In the genomic region with DNA sequence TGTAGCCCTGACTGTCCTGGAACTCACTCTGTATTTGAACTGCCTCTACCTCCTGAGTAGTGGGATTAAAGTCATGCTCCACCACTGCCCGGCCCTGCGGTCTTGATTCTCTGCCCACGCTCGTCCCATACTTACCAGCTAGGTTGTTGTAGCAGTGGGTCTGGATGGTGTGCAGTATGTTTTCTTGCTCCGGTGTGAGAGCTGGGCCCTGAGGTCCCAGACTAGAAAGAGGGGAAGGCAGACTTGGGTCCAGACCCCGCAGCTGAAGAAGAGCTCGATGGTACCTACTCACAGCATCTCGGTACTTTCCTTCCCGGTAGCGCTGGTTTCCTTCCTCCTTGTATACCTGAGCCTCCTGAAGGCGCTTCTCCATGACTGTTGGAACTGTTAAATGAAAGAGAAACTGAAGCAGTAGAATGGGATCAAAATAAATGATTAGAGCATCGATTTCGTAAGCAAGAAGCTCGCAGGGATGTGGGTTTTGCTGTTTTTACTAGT, we compare ENCODE assay signal across 8 mouse cellular contexts. TPM values are rescaled to one million over a fixed set of nuclear protein-coding genes. Genes with fewer than 3 reads are reported as not detected.
DNase-seq lines count a peak whose midpoint lies in the region; ATAC-seq and TF ChIP-seq lines count a peak whose summit lies in the region.

No protein-coding gene starts in this region.

- no peaks in the 10 kb centered on the region for H3K27me3 ChIP-seq in erythroblast, embryonic 14.5 days (ENCODE audit: control insufficient read depth)
- no peaks in the 10 kb centered on the region for H3K27me3 ChIP-seq in thymus, adult 2 months (ENCODE audit: control insufficient read depth, insufficient read depth, low read length)
- no peaks in the 10 kb centered on the region for H3K27me3 ChIP-seq in limb, embryonic 14.5 days (ENCODE audit: control insufficient read depth, insufficient read depth, low read length)
- no peaks in the 10 kb centered on the region for H3K27me3 ChIP-seq in stomach, postnatal 0 days (ENCODE audit: control insufficient read depth, insufficient read depth, low read length)

- peak overlapping the region; percentile 48 for H3K27ac ChIP-seq in thymus, adult 2 months (ENCODE audit: control insufficient read depth, insufficient read depth, low read length)
- H3K27ac ChIP-seq in limb, embryonic 14.5 days (replicated peaks; ENCODE audit: low read depth, low read length): peak overlapping the region; percentile 92
- H3K27ac ChIP-seq in stomach, postnatal 0 days (replicated peaks): peak overlapping the region; percentile 91

- ATAC-seq in erythroblast, adult 5-6 weeks (replicated peaks; ENCODE audit: low FRiP score, poor library complexity, severe bottlenecking): no peak
- no peak for ATAC-seq in limb, embryonic 14.5 days (ENCODE audit: low FRiP score, low read depth)
- no peak for ATAC-seq in stomach, postnatal 0 days (ENCODE audit: low FRiP score, low TSS enrichment)

- no peak for TF ChIP-seq EP300 in stomach, postnatal 0 days (optimal IDR thresholded peaks at IDR 0.05)

- 6% methylated on average over 14 of the region's 14 CpGs for WGBS in thymus, adult 2 months
- 26% methylated on average over 14 of the region's 14 CpGs for WGBS in limb, embryonic 14.5 days
- WGBS in stomach, postnatal 0 days: 12% methylated on average over 14 of the region's 14 CpGs

- no peak for DNase-seq in thymus, adult 2 months
- DNase-seq in thymus, postnatal 10 days (ENCODE audit: low spot score in 2 of 2): no peak
- DNase-seq in limb, embryonic 14.5 days (ENCODE audit: low spot score): no peak
- DNase-seq in stomach, postnatal 0 days (ENCODE audit: low spot score): no peak
- no peak for DNase-seq in left cerebral cortex, postnatal 4 days
- no peak for DNase-seq in right cerebral cortex, postnatal 10 days (ENCODE audit: low spot score in 2 of 2)

- TF ChIP-seq CTCF in thymus, adult 2 months (IDR thresholded peaks at IDR 0.05; ENCODE audit: borderline replicate concordance, control insufficient read depth, extremely low read depth, insufficient read depth, low read length, poor library complexity): 0 out of 2 replicates have a peak, but pooled peaks have one; percentile 17
- no peak for TF ChIP-seq CTCF in stomach, postnatal 0 days (IDR thresholded peaks at IDR 0.05; ENCODE audit: low read depth)

- peaks cover 71% of the 10 kb centered on the region for H3K36me3 ChIP-seq in erythroblast, embryonic 14.5 days (ENCODE audit: control insufficient read depth)
- peaks cover 16% of the 10 kb centered on the region for H3K36me3 ChIP-seq in thymus, adult 2 months (ENCODE audit: control insufficient read depth, insufficient read depth, low read length)
- H3K36me3 ChIP-seq in limb, embryonic 14.5 days (ENCODE audit: control insufficient read depth, insufficient read depth, low read length): peaks cover 38% of the 10 kb centered on the region
- peaks cover 8% of the 10 kb centered on the region for H3K36me3 ChIP-seq in stomach, postnatal 0 days (ENCODE audit: control insufficient read depth, insufficient read depth, low read length)

- peaks cover 52% of the 10 kb centered on the region for H3K4me1 ChIP-seq in erythroblast, embryonic 14.5 days (ENCODE audit: control insufficient read depth)
- H3K4me1 ChIP-seq in thymus, adult 2 months (replicated peaks; ENCODE audit: control insufficient read depth, insufficient read depth, low read length): peaks cover 9% of the 10 kb centered on the region
- peaks cover 37% of the 10 kb centered on the region for H3K4me1 ChIP-seq in limb, embryonic 14.5 days (ENCODE audit: control insufficient read depth, insufficient read depth, low read length)
- no peaks in the 10 kb centered on the region for H3K4me1 ChIP-seq in stomach, postnatal 0 days (replicated peaks; ENCODE audit: control insufficient read depth, insufficient read depth)

- H3K4me2 ChIP-seq in limb, embryonic 14.5 days (replicated peaks; ENCODE audit: low read depth, low read length, severe bottlenecking): peak overlapping the region; percentile 87
- peak overlapping the region; percentile 68 for H3K4me2 ChIP-seq in stomach, postnatal 0 days (replicated peaks; ENCODE audit: low read depth)

- intact Hi-C loops in left cerebral cortex, postnatal 4 days (cut with DNase I): no loop called here

- H3K9me3 ChIP-seq in erythroblast, embryonic 14.5 days (ENCODE audit: control insufficient read depth, low read length): no peaks in the 10 kb centered on the region
- H3K9me3 ChIP-seq in limb, embryonic 14.5 days (ENCODE audit: control insufficient read depth, low read length): no peaks in the 10 kb centered on the region
- no peaks in the 10 kb centered on the region for H3K9me3 ChIP-seq in stomach, postnatal 0 days (ENCODE audit: control insufficient read depth, low read length)

- H3K9ac ChIP-seq in limb, embryonic 14.5 days (ENCODE audit: low read depth, low read length, severe bottlenecking): peak overlapping the region; percentile 65
- peak overlapping the region; percentile 57 for H3K9ac ChIP-seq in stomach, postnatal 0 days (ENCODE audit: low read length)

- no peak for TF ChIP-seq POLR2A in thymus, adult 2 months (IDR thresholded peaks at IDR 0.05; ENCODE audit: control insufficient read depth, extremely low read depth, insufficient read depth, low read length, poor library complexity)
- no peak for TF ChIP-seq POLR2A in limb, embryonic 14.5 days (IDR thresholded peaks at IDR 0.05; ENCODE audit: borderline replicate concordance, extremely low read depth, insufficient read depth, insufficient read length)

- peak overlapping the region; percentile 100 for H3K4me3 ChIP-seq in erythroblast, embryonic 14.5 days (replicated peaks)
- peak overlapping the region; percentile 56 for H3K4me3 ChIP-seq in thymus, adult 2 months (ENCODE audit: control insufficient read depth, insufficient read depth, low read length)
- peak overlapping the region; percentile 100 for H3K4me3 ChIP-seq in limb, embryonic 14.5 days (replicated peaks; ENCODE audit: low read length)
- H3K4me3 ChIP-seq in stomach, postnatal 0 days (ENCODE audit: low read depth, low read length): peak overlapping the region; percentile 43

RNA-seq across cellular contexts. Expression of a gene that starts 0.8 kb away (rescaled TPM):
- polyA plus RNA-seq in erythroblast, embryonic 14.5 days (2012): 0.24 TPM in 2 replicates
- 10.0 and 13.6 TPM in 2 replicates for total RNA-seq in erythroblast, adult 5-6 weeks (2015; ENCODE audit: low replicate concordance)
- total RNA-seq in erythroblast, adult 5-6 weeks (2017; ENCODE audit: low replicate concordance): 13.8 and 20.1 TPM in 2 replicates
- polyA plus RNA-seq in thymus, adult 2 months (2012; rRNA removed): 36.1 and 37.5 TPM in 2 replicates
- 48.3 and 54.3 TPM in 2 replicates for polyA plus RNA-seq in limb, embryonic 14.5 days (2012; rRNA removed)
- polyA plus RNA-seq in limb, embryonic 14.5 days (2014; fragmentation: Nextera tagmentation; extraction: Ambion mirVana): 41.8 and 48.5 TPM in 2 replicates
- 20.8 and 23.1 TPM in 2 replicates for polyA plus RNA-seq in stomach, postnatal 0 days (2015; fragmentation: Nextera tagmentation; extraction: Ambion mirVana)
- total RNA-seq in left cerebral cortex, postnatal 4 days (2021): 10 to 100 TPM; 46.0 to 47.2 TPM

RNA-seq across cellular contexts. Expression of a gene that starts 1.5 kb away (rescaled TPM):
- polyA plus RNA-seq in erythroblast, embryonic 14.5 days (2012): 8.6 and 10.2 TPM in 2 replicates
- 14.4 and 27.4 TPM in 2 replicates for total RNA-seq in erythroblast, adult 5-6 weeks (2015; ENCODE audit: low replicate concordance)
- 42.6 and 58.0 TPM in 2 replicates for total RNA-seq in erythroblast, adult 5-6 weeks (2017; ENCODE audit: low replicate concordance)
- polyA plus RNA-seq in thymus, adult 2 months (2012; rRNA removed): 29.3 and 34.3 TPM in 2 replicates
- 59.4 and 88.6 TPM in 2 replicates for polyA plus RNA-seq in limb, embryonic 14.5 days (2012; rRNA removed)
- 9.5 and 9.6 TPM in 2 replicates for polyA plus RNA-seq in limb, embryonic 14.5 days (2014; fragmentation: Nextera tagmentation; extraction: Ambion mirVana)
- polyA plus RNA-seq in stomach, postnatal 0 days (2015; fragmentation: Nextera tagmentation; extraction: Ambion mirVana): 3.6 and 3.9 TPM in 2 replicates
- total RNA-seq in left cerebral cortex, postnatal 4 days (2021): 100 to 1,000 TPM; 108 to 116 TPM

RNA-seq across cellular contexts. Expression of a gene that starts 11.2 kb away (rescaled TPM):
- 0.10 TPM in 1 of 2 replicates, not detected in the other for polyA plus RNA-seq in erythroblast, embryonic 14.5 days (2012)
- 4.2 TPM in 1 of 2 replicates, not detected in the other for total RNA-seq in erythroblast, adult 5-6 weeks (2015; ENCODE audit: low replicate concordance)
- total RNA-seq in erythroblast, adult 5-6 weeks (2017; ENCODE audit: low replicate concordance): 14.8 TPM in 1 of 2 replicates, not detected in the other
- 1.5 and 1.6 TPM in 2 replicates for polyA plus RNA-seq in thymus, adult 2 months (2012; rRNA removed)
- polyA plus RNA-seq in limb, embryonic 14.5 days (2012; rRNA removed): 0.51 and 3.0 TPM in 2 replicates
- not detected in 2 replicates for polyA plus RNA-seq in limb, embryonic 14.5 days (2014; fragmentation: Nextera tagmentation; extraction: Ambion mirVana)
- polyA plus RNA-seq in stomach, postnatal 0 days (2015; fragmentation: Nextera tagmentation; extraction: Ambion mirVana): not detected in 2 replicates
- not detected for total RNA-seq in left cerebral cortex, postnatal 4 days (2021)

RNA-seq across cellular contexts. Expression of a gene that starts 16.0 kb away (rescaled TPM):
- polyA plus RNA-seq in erythroblast, embryonic 14.5 days (2012): 0.06 and 0.07 TPM in 2 replicates
- total RNA-seq in erythroblast, adult 5-6 weeks (2015; ENCODE audit: low replicate concordance): 0.42 TPM in 1 of 2 replicates, not detected in the other
- 0.60 TPM in 1 of 2 replicates, not detected in the other for total RNA-seq in erythroblast, adult 5-6 weeks (2017; ENCODE audit: low replicate concordance)
- polyA plus RNA-seq in thymus, adult 2 months (2012; rRNA removed): 3.0 and 3.2 TPM in 2 replicates
- polyA plus RNA-seq in limb, embryonic 14.5 days (2012; rRNA removed): 3.5 and 3.9 TPM in 2 replicates
- polyA plus RNA-seq in limb, embryonic 14.5 days (2014; fragmentation: Nextera tagmentation; extraction: Ambion mirVana): 5.3 and 5.6 TPM in 2 replicates
- 2.3 TPM in 2 replicates for polyA plus RNA-seq in stomach, postnatal 0 days (2015; fragmentation: Nextera tagmentation; extraction: Ambion mirVana)
- total RNA-seq in left cerebral cortex, postnatal 4 days (2021): 1 to 10 TPM; 5.1 to 6.8 TPM

RNA-seq across cellular contexts. Expression of a gene that starts 18.9 kb away (rescaled TPM):
- polyA plus RNA-seq in erythroblast, embryonic 14.5 days (2012): 4.6 and 6.4 TPM in 2 replicates
- total RNA-seq in erythroblast, adult 5-6 weeks (2015; ENCODE audit: low replicate concordance): 28.8 and 40.3 TPM in 2 replicates
- 12.7 and 16.4 TPM in 2 replicates for total RNA-seq in erythroblast, adult 5-6 weeks (2017; ENCODE audit: low replicate concordance)
- 136 and 153 TPM in 2 replicates for polyA plus RNA-seq in thymus, adult 2 months (2012; rRNA removed)
- 48.2 and 63.5 TPM in 2 replicates for polyA plus RNA-seq in limb, embryonic 14.5 days (2012; rRNA removed)
- 50.2 and 51.3 TPM in 2 replicates for polyA plus RNA-seq in limb, embryonic 14.5 days (2014; fragmentation: Nextera tagmentation; extraction: Ambion mirVana)
- 75.9 and 79.4 TPM in 2 replicates for polyA plus RNA-seq in stomach, postnatal 0 days (2015; fragmentation: Nextera tagmentation; extraction: Ambion mirVana)
- total RNA-seq in left cerebral cortex, postnatal 4 days (2021): 10 to 100 TPM; 76.9 to 78.4 TPM

Comparison
In these comparisons a context has a peak if more than half of its experiments do, and no peak if none do; other contexts are left out.
1. H3K4me3 ChIP-seq: peak in every context shown above with its lines; median percentile 100 in erythroblast, embryonic 14.5 days; 100 in limb, embryonic 14.5 days; 56 in thymus, adult 2 months; 43 in stomach, postnatal 0 days.
2. RNA of a gene that starts 0.8 kb away (polyA plus RNA-seq): 41.8 to 54.3 TPM in limb, embryonic 14.5 days, 36.1 to 37.5 TPM in thymus, adult 2 months and 20.8 to 23.1 TPM in stomach, postnatal 0 days; 0.24 TPM in erythroblast, embryonic 14.5 days; every median in the first group is over 10 times any median in the second.
3. Peak in every context shown above with its lines, with median percentiles within 50 percentile points of each other: H3K27ac ChIP-seq.